Mouse (Mus musculus) megakaryocyte progenitor cell, adult 5-6 weeks (primary cell): ENCODE data around the gene Ube2f. TPM values are rescaled to one million over a fixed set of nuclear protein-coding genes. Genes with fewer than 3 reads are reported as not detected.

Experiments used
- ATAC-seq: replicated peaks from 2 replicates; pipeline ENCODE4 v1.8.0; 2016; ENCODE audit warnings: mild to moderate bottlenecking, moderate TSS enrichment, inconsistent platforms; ENCODE audit not compliant: poor library complexity
- total RNA-seq, 2 experiments: library from RNA; stranded (forward) in 1 of 2; stranded (reverse) in 1 of 2; fragments of 157-497, 149-512 nt in 1 of 2; fragments of 200-1000 nt in 1 of 2; gene quantifications; 2 replicates each; pipeline versions ENCODE4 v1.2.3 to v1.2.4; 2015 to 2017

Ube2f gene
- total RNA-seq, 2 experiments from 2014 or later = 58.6 to 92.6 TPM

DNA sequence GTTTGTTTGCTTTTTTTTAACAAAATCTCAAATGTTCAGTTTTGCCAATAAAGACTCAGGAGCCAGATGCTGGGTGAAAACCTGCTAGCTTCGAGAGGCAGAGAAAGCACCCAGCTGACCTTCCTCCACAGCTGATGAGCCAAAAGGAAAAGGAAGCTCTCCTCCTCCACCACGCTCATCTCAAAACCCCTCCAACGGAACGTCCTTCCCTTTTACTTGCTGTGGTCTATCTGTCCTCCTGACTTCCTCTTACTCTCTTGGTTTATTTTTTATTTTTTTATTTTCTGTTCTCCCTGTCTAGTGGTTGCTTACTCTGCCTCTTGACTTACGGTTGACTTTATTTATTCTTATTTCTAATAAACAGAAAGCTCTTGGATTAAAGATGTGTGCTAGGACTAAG is 14.7 kb upstream of the Ube2f start:
- ATAC-seq = peak; percentile 78

DNA sequence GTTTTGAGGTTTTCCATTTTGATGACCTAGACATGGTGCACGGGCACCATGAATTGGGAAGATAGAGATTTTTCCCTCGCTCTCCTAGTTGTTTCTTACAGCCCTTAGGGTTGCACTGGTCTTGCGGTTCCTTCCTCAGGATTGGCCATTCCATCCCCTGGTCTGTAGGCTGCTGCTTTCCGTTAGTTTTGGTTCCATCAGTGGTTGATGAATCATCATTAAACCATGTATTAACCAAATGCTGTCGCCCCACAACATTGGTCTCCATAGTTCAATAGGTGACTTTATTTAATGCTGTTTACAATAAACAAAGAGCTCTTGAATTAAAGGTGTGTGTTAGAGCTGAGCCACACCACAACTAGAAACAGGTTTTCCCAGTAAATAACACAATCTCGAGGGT is 12.4 kb upstream of the Ube2f start:
- ATAC-seq = no peak

DNA sequence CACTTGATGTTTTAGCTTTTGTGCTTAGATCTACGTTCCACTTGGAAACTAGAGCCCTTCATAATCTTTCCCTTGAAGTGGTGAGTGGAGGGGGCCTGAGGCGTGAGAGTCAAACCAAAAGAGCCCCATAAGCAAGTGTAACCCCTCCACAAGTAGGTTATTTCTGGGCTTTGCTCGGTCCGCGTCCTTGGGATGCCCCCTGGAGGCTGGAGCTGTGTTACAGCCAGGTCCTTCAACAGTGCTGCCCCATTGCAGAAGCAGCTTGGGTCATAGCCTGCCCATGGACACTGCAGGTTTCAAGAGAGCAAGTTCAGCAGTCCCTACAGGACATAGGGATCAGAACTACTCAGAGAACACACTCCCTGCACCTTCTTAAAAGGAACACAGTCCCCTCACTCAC is 11.0 kb upstream of the Ube2f start:
- ATAC-seq = peak; percentile 86

DNA sequence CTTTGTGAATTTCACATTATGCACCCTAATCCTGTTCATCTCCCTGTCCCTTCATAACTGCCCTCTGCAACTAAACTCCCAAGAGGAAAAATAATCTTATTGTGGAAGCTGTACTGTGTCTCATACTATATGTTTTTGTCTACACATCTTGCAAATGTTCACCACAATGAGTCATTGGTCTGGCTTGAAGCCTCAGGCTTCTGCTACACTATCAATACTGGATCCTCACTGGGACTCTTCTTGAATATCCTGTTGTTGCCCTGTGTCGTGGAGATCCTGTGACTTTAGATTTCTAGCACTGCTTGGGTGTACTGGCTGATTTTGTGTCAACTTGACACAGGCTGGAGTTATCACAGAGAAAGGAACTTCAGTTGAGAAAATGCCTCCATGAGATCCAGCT is 10.3 kb upstream of the Ube2f start:
- no peak for ATAC-seq

DNA sequence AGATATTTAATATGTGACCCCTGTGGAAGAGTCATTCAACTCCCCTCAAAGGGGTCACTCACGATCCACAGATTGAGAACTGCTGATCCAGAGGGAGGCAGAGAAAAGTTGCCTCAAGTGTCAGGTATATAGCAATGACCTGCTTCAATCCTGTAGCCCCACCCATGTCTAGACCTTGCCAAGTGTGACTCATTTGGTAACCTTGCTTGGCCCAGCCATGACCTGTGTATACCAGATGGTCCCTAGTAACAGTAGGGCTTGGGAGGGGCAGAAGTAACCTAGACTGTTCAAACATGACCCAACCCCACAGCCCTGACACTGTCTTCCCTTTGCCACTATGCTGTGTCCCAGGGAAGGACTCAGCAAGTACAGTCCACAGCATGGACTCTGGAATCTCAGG is 9.4 kb upstream of the Ube2f start:
- ATAC-seq = peak; percentile 44; the same call in 1 of the 2 replicates

DNA sequence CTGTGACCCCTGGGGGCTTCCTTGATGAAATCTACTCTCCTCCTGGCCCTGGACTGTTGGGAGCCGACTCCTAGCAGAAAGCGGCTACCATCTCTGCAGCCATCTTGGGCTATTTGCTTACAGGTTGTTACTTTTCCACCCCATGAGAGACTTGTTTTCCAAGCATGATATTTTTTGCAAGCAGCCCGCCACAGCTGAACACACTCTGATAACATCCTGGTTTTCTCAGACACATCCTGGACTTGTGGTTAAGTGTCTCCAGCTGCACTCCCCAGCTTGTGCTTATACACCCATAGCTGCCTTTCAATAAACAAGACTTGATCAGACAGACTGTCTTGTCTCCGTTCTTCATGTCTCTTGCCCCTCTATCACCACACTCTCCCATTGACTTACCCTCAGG is 8.9 kb upstream of the Ube2f start:
- no peak for ATAC-seq

DNA sequence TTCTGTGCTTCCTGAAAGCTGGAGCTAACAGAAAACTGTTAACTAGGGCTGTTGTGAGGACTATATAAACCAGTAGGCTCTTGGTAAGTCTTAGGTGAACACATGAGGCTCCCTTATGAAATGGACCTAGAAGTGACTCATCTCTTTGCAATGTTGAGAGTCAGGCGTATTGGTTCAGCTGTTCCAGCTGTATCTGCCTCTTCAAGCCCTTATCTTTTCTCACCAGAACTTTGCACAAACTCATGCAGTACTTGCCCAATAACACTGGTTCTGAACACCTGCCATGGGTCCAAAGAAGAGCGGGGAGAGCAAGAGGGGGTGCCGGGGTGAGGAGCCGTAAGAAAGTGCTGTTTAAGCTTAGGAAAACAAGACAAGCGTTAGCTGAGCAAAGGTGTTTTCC is 1.9 kb upstream of the Ube2f start:
- ATAC-seq = no peak

DNA sequence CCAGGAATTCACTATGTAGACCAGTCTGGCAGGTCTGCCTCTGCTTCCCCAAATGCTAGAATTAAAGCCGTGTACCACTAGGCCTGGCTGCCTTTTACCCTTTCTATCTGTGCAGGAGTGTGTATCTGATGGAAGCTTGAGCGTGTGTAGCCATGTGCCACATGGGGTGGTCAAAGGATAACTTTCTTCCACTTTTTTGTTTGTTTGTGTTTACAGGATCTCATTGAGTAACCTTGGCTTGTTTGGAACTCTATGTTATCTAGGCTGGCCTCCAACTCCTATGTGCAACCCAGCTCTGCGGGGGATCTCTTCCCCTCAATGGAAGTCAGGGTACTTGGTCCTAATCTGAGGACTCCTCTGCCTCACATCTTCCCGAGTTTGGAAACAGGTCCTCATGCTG is 1.1 kb upstream of the Ube2f start:
- no peak for ATAC-seq

DNA sequence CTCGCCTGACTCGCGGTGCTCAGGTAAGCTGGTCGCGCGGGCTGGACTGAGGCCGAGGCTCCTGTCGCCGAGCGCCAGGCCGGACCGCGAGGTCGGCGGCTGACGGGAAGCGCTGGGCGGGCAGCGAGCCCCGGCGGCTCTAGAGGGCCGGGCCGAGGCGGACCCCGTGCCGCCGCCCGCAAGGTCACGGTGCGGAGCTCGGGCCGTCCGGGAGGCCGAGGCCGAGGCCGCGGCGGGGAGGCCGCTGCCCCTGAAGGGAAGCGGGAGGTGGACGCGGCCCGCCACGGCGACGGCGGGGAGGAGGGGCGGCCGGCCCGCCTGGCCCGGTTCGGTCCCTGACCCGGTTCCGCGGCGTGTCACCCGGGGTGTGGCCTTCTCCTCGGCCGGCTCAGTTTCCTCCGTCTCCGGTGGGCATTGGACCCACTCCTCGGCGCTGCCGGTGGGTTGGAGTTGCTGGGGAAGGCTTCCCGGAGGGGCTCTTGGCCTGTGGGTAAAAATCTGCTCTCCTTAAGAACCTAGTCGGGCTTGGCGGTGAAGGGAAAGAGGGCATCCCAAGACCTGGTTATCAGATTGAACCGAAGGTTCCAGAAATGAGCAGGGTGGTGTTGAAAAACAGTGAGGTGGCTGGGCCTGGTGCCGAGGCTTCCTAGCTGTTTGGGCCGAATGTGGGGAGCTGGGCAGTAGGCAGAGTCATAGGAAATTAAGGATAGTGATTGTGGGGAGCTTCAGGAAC is 477 bp downstream of the Ube2f start:
- ATAC-seq = no peak

DNA sequence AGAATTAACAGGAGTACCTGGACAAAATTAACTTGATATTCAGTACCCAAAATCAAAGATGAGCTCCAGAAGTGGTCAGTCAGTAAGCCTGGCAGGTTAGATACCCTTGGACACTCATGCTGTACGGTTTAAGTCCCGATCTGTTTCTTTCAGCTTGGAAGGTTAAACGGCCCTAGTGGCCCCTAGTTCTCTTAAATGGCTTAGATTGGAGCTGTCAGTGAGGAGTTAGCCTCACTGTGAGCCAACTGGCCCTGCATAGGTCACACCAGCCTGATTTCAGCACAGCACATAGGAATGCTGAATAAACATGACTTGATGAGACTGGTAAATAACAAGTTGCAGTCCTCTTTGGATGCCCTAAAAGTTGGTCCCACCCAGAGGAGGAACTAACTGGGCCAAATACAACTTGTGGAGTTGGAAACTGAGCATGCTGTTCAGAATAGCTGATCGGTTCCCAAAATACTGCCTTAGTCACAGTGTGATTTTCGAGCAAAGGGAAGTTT is 1.1 kb downstream of the Ube2f start:
- no peak for ATAC-seq

DNA sequence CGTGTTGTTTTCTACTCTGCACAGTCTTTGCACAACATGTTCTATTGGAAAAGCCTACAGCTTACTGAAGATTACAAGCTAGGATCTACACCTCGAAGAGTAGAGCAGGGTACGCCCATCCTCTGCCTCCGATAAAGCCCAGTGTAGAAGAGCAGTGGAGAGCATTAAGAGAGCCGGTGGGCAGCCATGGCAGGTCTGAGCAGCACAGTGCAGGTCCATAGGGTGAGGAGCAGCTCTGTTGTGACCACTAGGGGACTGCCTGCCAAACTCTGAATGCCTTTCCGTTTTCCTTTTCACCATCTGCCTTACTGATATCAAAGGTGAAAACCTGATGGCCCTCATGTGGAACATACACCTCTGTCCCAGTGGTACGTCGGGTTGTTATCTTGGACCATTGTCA is 1.8 kb downstream of the Ube2f start:
- peak; percentile 49 for ATAC-seq

DNA sequence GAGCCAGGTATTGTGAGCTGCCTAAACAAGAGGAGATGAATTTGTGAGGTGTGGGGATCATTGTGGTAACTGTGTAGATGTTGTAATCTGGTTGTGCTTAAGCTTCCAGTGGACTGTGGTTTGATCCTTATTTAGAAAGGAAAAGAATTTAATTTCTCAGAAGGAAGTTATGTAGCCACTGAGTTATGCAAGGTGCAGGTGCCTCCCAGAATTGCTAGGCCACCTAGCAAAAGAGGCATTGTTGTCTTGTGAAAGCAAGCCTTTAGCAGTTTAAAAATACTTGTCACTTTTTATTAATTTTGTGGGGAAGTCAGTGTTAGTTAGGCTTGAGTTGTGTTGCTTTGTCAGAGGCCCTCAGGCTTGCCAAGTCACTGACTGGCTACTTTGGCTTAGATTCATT is 7.8 kb downstream of the Ube2f start:
- peak; percentile 78 for ATAC-seq

DNA sequence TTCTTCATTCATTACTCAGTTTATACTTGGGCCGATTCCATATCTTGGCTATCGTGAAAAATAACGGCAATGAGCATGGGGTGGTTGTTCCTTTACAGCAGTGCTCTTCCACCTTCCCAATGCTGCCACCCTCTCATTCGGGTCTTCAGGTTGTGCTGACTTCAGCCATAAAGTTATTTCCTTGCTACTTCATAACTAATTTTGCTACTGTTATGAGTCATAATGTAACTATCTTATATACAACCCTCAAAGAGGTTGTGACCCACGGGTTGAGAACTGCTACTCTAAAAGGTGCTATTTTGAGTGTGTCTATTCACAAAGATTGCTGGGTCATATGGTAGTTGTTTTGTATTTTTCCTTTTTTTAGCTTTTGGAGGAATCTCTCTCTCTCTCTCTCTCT is 9.7 kb downstream of the Ube2f start:
- ATAC-seq = no peak

DNA sequence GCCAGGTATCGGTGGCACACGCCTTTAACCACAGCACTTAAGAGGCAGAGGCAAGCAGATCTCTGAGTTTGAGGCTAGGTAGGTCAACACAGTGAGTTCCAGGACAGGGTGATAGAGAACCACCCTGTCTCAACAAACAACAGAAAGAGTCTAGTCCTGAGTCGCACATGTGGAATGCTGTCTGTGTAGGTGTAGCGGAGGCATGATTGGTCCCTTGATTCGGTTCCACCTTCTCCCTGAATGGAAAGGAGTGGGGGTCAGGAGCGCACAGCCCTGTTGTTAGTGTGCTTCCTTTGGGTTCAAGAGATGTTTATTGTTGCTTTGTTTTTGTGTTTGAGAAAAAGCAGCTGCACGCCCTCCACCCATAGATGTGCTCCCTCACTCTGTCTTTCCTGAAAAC is 12.4 kb downstream of the Ube2f start:
- no peak for ATAC-seq

DNA sequence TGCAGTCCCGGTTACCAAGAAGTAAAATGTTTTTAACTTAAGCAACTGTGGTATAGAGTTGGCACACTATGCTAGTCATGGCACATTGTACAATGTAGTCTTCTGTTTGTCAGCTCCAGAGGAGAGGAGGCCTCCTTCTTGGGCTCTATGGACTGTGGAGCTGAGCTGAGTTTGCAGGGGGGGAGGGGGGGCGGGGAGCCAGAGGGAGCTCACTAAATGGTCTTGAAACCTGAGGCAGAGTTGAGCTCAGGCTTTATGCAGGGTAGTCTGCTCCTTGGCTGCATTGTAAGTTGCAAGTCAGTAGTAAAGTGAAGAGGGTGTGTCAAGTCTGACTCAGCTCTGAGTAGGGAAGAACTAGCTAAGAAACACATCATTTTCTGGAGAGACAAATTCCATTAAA is 22.2 kb downstream of the Ube2f start:
- ATAC-seq = no peak

DNA sequence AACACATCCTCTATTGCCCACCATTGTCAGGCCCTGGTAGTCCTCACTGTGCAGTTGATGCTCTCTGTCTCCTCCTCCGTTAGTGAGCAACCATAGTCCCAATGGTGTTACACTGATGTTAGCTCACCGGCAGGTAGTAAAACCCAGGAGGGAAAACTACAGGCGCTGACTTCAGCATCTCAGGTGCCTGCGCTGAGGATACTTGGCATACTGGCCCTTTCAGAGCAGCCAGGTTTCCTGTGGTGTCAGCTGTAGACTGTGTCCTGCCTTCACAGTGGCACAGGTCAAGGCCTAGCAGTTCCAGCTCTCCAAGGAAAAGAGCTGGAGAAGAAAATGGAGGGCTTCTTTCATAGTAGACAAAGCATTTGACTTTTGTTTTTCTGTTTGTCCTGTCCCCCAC is 26.5 kb downstream of the Ube2f start:
- ATAC-seq = no peak

DNA sequence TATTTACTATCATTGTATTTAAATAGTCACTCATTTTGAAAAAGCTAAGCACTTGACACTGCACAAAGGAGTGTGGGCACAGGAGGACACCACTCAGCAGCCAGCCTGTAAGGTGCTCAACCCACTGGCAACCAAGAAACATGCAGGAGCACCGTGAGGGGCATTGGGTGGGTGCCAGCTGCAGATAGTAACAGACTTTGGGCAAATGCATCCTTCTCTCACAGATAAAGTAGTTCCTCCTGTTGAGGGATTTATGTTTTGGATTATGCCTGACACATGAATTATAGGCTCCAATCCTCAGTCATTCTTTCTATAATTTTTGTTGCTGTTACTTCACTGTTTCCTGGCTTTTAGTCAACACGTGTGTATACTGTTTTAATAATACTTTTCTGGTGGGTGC is 27.4 kb downstream of the Ube2f start:
- ATAC-seq = no peak

DNA sequence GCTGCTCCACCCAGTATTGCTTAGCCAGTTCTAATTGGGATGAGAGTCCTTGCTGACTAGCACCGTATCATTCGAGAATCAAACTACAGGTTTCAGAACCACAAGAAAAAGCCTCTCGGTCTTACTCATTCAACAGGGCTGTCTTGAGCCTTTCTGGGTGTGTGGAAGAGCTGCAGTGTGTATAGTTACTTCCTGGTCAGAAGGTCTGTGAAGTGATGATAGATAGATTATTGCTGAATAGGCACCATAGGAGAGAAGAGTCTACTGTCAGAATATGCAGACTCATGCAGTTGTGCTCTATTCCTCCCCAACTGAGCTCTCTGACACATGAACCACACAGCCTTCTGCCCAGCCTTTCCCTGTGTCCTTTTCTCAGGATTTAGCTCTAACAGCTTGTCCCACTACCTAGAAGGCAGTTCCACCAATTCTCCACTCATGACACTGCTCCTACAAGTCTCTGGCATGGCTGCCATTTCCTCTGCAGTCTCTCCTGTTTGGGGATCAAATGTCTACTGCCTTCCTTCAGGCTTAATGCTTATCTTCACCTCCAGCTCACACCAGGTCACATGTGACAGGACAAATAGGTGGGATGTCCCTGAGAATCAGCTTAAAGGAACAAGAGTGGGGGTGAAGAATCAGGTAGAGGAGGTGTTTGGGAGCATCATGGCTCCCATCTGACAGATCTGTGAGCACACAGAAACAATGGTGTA is 28.5 kb downstream of the Ube2f start:
- ATAC-seq = peak; percentile 34; the same call in 1 of the 2 replicates

DNA sequence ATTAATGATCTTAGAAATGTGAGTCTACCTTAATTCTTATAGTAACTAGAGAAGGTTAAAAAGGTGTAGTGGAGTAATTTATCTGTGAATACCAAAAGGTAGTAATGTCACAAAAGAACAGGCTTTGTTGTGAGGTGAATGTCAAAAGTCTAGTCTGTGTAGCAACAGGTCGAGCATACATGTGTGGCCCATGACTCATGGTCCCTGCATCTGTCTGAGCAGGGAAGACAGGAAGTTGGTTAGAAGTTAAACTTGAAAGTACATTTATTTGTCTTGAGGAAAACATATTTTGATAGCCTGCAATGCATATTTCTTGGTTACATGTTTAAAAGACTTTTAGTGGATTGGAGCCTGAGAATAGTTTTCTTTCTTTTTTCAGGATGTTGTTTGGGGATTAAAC is 29.0 kb downstream of the Ube2f start:
- ATAC-seq = no peak

DNA sequence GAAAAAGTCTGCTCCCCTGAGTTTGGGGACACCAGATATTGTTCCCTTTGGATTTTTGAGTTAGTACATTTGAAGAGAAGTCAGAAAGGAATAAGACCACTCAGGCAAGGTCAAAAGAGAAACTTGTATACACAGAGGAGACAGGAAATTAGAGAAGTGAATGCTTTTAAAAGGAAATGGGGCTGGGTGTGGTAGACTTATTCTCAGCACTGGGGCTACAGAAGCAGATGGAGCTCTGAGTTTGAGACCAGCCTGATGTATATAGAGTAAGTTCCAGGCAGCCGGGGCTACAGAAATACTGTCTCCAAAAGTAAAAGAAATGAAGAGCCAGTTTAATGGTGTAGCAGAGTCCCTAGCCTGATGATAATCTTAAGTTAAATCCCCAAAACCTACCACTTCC is 32.5 kb downstream of the Ube2f start:
- no peak for ATAC-seq

DNA sequence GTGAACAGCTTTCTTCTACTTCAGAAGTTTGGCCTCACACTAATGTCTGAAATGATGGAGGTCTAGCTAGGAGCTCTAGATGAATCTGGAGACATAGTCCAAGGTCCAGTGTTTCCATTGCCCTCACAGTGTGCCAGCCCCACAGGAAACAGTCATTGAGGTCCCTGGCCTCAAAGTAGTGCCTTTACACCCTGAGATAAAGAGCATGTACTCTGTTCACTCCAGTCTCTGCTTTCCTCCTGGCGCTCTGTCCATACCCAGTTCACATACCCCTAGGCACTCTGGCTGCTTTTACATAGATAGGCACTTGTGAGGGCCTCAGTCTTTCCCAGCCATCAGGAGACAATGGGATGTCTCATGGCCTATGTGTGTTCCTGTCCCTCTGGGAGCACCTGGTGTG is 39.3 kb downstream of the Ube2f start:
- no peak for ATAC-seq

DNA sequence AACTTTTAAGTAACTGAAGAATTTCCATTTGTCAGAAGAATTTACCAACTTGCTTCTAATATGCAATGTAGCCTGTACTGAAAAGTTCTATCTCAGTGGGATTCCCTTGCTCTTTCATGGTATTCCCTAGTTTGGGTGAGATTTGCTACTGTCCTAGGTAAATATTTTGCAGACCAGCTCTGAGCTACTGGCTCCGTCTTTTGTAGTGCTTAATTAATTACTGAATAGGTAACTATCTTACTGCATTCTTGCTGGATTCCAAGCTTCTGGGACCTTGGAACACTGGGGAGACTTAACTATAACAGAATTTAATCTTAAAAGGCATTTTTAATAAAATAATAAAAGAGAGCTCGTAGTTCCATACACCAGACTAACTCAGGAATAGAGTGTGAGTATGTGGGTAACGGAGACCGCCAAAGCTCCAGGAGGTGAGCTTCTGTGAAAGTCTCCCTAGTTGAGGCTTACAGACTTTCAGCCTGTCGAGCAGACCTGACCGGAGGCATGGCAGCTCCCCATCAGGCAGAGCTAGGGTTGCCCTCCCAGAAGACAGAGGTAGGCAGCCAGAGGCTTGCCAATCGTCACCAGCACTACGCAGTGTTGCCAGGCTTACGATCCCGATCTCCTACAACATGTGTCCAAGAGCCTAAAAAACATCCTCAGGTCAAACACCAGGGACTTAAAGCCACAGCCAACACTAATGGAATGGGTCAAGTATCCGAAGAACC is 42.2 kb downstream of the Ube2f start:
- no peak for ATAC-seq
